Mouse (Mus musculus) embryonic fibroblast, embryonic 13.5 days (primary cell): ENCODE measurements around the gene Gm9964.

Experiments used
- CTCF ChIP-seq: IDR thresholded peaks from 2 replicates; pipeline ENCODE4 v1.5.1; 2011; ENCODE audit warnings: mild to moderate bottlenecking, control low read depth, low read length, moderate library complexity, borderline replicate concordance; ENCODE audit not compliant: insufficient read depth
- POLR2A ChIP-seq: IDR thresholded peaks from 2 replicates; pipeline ENCODE4 v1.6.1; 2011; ENCODE audit warnings: low read depth, mild to moderate bottlenecking, control low read depth, low read length, moderate library complexity

DNA sequence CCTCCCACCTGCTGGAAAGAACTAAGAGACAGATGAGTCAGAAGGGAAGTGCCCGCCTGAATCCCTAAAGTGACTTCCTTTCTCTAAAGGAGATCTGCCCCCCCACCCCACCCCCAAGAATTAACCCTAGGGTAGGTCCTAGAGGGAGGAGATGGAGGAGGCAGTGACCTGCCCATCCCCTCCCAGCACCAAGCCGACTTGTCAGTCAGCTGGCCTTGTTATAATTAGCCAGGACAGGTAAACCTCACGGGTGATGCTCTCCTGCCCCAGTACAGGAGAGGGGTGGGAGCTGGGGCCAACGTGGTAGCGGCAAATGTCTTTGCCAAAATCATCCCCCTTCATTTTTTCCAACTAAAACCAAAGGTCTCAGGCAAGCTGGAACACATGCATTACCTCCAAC lies 5.1 kb downstream of the Gm9964 start:
- TF ChIP-seq CTCF (no peak), POLR2A (no peak)
